Mouse (Mus musculus) heart, embryonic 13.5 days (tissue): ENCODE measurements around the gene Nudt9. TPM values are rescaled to one million over a fixed set of nuclear protein-coding genes. Genes with fewer than 3 reads are reported as not detected.

Experiments
- ATAC-seq: fragments of 200-750 bp; cut with Nextera tagmentation; 2 replicates; pipeline ENCODE4 v1.8.0; 2017; ENCODE audit warnings: moderate TSS enrichment; ENCODE audit not compliant: insufficient number of reproducible peaks, low FRiP score, low TSS enrichment; ENCODE audit errors: extremely low read depth
- H3K27ac ChIP-seq: fragments of 300-500 bp; sonication (generic); replicated peaks from 2 replicates; pipeline ENCODE4 v1.5.1; 2015; ENCODE audit warnings: moderate library complexity, mild to moderate bottlenecking, inconsistent platforms
- H3K27me3 ChIP-seq: fragments of 300-500 bp; sonication (generic); replicated peaks from 2 replicates; pipeline ENCODE4 v1.6.1; 2015; ENCODE audit warnings: mild to moderate bottlenecking, inconsistent platforms
- H3K36me3 ChIP-seq: fragments of 300-500 bp; sonication (generic); 2 replicates; pipeline ENCODE4 v1.6.1; 2015; ENCODE audit warnings: mild to moderate bottlenecking, inconsistent platforms
- H3K4me1 ChIP-seq: fragments of 300-500 bp; sonication (generic); 2 replicates; pipeline ENCODE4 v1.6.1; 2015; ENCODE audit warnings: inconsistent platforms
- H3K4me2 ChIP-seq: fragments of 300-500 bp; sonication (generic); 2 replicates; pipeline ENCODE4 v1.6.1; 2015; ENCODE audit warnings: inconsistent platforms, mild to moderate bottlenecking, moderate library complexity
- H3K4me3 ChIP-seq: fragments of 300-500 bp; sonication (generic); 2 replicates; pipeline ENCODE4 v1.5.1; 2015; ENCODE audit warnings: moderate library complexity, mild to moderate bottlenecking, inconsistent platforms
- H3K9ac ChIP-seq: fragments of 300-500 bp; sonication (generic); 2 replicates; pipeline ENCODE4 v1.6.1; 2015; ENCODE audit warnings: inconsistent platforms, mild to moderate bottlenecking, moderate library complexity
- H3K9me3 ChIP-seq: fragments of 300-500 bp; sonication (generic); 2 replicates; pipeline ENCODE4 v1.6.1; 2016; ENCODE audit warnings: inconsistent platforms
- WGBS: fragments of 180-500 bp; shearing (Covaris S2); methylation state at CpG from one replicate; pipeline ENCODE4 v1.1.7; 2015; ENCODE audit warnings: mixed read lengths; 5-methylcytosine and 5-hydroxymethylcytosine counted together
- polyA plus RNA-seq: library from polyadenylated mRNA; unstranded; fragments of >200 nt; fragmentation: Nextera tagmentation; extraction: Ambion mirVana; gene quantifications from 2 replicates; pipeline ENCODE4 v1.2.1, GENCODE M21; 2015

Gene Nudt9
- polyA plus RNA-seq: 53.7 and 55.6 TPM in 2 replicates

DNA sequence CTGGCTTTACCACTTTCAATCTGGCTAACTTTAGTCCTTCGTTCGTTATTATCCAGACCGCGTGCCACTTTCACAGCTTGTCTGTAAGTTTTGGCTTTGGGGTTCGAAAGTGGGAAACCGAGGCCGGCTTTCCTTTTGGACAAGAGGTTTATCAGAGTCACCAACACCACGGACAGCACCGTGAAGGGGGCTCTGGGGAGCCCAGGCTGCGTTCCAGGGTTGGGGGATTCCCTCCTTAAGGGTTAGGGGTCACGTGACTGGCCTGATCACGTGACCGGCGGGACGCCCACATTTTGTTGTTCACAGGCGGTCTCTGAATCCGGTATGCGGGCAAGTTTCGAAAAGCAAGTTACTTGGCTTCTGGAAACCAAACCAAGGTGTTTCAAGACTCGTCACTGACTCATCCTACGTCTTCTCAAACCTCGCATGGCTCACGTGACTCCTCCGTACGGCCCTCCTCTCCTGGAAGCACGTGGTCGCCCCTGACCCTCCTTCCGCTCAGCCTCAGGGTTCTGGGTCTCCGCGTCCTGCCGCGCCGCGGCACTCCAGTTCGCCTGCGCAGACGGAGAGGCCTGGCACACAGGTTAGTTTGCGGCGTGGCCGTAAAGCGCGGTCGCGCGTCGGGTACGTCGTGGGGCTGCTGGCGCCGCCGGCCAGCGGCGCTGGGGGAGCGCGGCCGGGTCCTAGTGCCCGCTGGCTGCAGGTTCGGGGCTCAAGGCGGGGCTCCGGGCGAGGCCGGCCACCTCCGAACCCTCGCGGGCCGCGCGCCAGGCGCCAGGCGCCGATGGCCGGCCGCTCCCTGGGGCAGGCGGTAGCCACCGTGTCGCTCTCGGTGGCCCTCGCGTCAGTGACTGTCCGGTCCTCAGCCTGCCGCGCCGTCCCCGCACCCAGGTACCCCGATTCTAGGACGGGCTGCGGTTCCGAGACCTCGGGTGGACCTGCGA lies at the start of gene Nudt9:
Gene Nudt9, plus strand, starts transcription at position 51 of the 944 bp plus-strand sequence.
- 5% methylated on average over 72 of the region's 90 CpGs for WGBS
- no peaks in the 10 kb centered on the region for H3K27me3 ChIP-seq
- H3K36me3 ChIP-seq: peaks cover 16% of the 10 kb centered on the region
- H3K27ac ChIP-seq: peak within 1 kb of the TSS; percentile 88
- peak within 1 kb of the TSS; percentile 96 for H3K9ac ChIP-seq
- peak; percentile 93 for ATAC-seq
- H3K4me1 ChIP-seq: peaks cover 37% of the 10 kb centered on the region
- no peaks in the 10 kb centered on the region for H3K9me3 ChIP-seq
- peak within 1 kb of the TSS; percentile 88 for H3K4me2 ChIP-seq
- H3K4me3 ChIP-seq: peak within 1 kb of the TSS; percentile 94

DNA sequence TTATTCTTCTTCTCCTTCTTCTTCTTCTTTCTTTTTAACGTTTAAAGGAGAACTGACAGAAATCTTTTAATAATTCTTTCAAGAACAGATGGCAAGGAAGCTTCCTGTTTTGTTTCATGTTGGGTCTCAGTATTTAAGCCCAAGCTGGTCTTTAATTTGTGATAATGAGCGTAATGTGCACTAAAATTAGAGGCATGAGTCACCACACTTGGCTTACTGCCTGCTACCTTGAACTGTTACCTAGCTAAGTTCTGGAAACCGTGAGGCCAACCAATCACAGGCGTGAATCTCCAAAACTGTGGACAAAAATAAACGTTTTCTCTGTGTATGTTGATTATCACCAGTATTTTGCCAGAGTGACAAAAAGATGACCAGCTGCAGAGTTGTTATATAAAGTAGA lies 47.4 kb upstream of the Nudt9 start:
- H3K27me3 ChIP-seq: no peaks in the 10 kb centered on the region
- H3K9ac ChIP-seq: no peak overlapping the region
- H3K4me3 ChIP-seq: no peak overlapping the region
- no peaks in the 10 kb centered on the region for H3K9me3 ChIP-seq
- peaks cover 20% of the 10 kb centered on the region for H3K36me3 ChIP-seq
- H3K27ac ChIP-seq: peak overlapping the region; percentile 58
- H3K4me1 ChIP-seq: 0 out of 2 replicates have a peak, but pooled peaks cover 11% of the 10 kb centered on the region
- no peak for ATAC-seq
- 43% methylated on average over 5 of the region's 5 CpGs for WGBS
- H3K4me2 ChIP-seq: no peak overlapping the region

- no peak overlapping the region for H3K27ac ChIP-seq
- H3K9me3 ChIP-seq: no peaks in the 10 kb centered on the region
- no peak overlapping the region for H3K9ac ChIP-seq
- H3K4me2 ChIP-seq: no peak overlapping the region
- WGBS: 2% methylated on average over 5 of the region's 5 CpGs
- H3K4me1 ChIP-seq: 0 out of 2 replicates have a peak, but pooled peaks cover 11% of the 10 kb centered on the region
- ATAC-seq: no peak
- no peak overlapping the region for H3K4me3 ChIP-seq
- peaks cover 25% of the 10 kb centered on the region for H3K36me3 ChIP-seq
- H3K27me3 ChIP-seq: no peaks in the 10 kb centered on the region
Observed at GRCm38 (mm10) chr5:103999738-104000137, 46.4 kb upstream of the Nudt9 start.

GRCm38 (mm10) chr5:104002549-104003255 lies 43.4 kb upstream of the Nudt9 start:
- WGBS: 40% methylated on average over 18 of the region's 18 CpGs
- no peaks in the 10 kb centered on the region for H3K27me3 ChIP-seq
- H3K4me3 ChIP-seq: no peak overlapping the region
- peaks cover 48% of the 10 kb centered on the region for H3K36me3 ChIP-seq
- H3K27ac ChIP-seq: no peak overlapping the region
- ATAC-seq: no peak
- H3K4me2 ChIP-seq: no peak overlapping the region
- H3K4me1 ChIP-seq: 0 out of 2 replicates have a peak, but pooled peaks cover 11% of the 10 kb centered on the region
- no peak overlapping the region for H3K9ac ChIP-seq
- no peaks in the 10 kb centered on the region for H3K9me3 ChIP-seq

- Histone ChIP-seq H3K9me3 (no peaks in the 10 kb centered on the region), H3K4me1 (0 out of 2 replicates have a peak, but pooled peaks cover 11% of the 10 kb centered on the region), H3K4me2 (no peak overlapping the region), H3K27ac (no peak overlapping the region), H3K36me3 (peaks cover 54% of the 10 kb centered on the region), H3K4me3 (no peak overlapping the region), H3K9ac (no peak overlapping the region), H3K27me3 (no peaks in the 10 kb centered on the region)
- 47% methylated on average over 15 of the region's 15 CpGs for WGBS
- no peak for ATAC-seq
Observed at GRCm38 (mm10) chr5:104003256-104003931, 42.7 kb upstream of the Nudt9 start.

DNA sequence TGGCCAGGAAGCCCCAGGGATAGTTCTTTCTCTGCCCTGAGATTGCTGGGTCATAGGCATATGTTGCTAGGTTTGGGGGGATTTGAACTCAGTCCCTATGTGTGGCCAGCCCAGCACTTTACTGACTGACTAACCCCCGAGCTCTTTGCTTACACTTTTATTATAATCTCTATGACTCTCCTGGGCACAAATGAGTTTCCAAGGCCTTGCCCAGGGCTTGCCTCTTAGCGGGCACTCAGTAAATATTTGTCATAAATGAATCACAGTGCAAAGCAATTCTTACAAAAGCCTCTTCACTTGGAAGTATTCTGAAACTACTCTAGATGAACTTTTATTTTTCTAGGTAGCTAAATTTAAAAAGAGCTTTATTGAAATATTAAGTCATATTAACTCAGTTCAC lies 42.2 kb upstream of the Nudt9 start:
- Histone ChIP-seq H3K4me3 (no peak overlapping the region), H3K27me3 (no peaks in the 10 kb centered on the region), H3K27ac (no peak overlapping the region), H3K4me1 (0 out of 2 replicates have a peak, but pooled peaks cover 7% of the 10 kb centered on the region), H3K4me2 (no peak overlapping the region), H3K36me3 (peaks cover 58% of the 10 kb centered on the region), H3K9me3 (no peaks in the 10 kb centered on the region), H3K9ac (no peak overlapping the region)
- ATAC-seq: no peak
- WGBS: 74% methylated on average over 2 of the region's 2 CpGs

GRCm38 (mm10) chr5:104006811-104007210 lies 39.3 kb upstream of the Nudt9 start:
- Histone ChIP-seq H3K4me3 (no peak overlapping the region), H3K4me1 (0 out of 2 replicates have a peak, but pooled peaks cover 2% of the 10 kb centered on the region), H3K27ac (no peak overlapping the region), H3K36me3 (peaks cover 60% of the 10 kb centered on the region), H3K9ac (no peak overlapping the region), H3K27me3 (no peaks in the 10 kb centered on the region), H3K4me2 (no peak overlapping the region), H3K9me3 (no peaks in the 10 kb centered on the region)
- 65% methylated on average over 3 of the region's 3 CpGs for WGBS
- no peak for ATAC-seq

DNA sequence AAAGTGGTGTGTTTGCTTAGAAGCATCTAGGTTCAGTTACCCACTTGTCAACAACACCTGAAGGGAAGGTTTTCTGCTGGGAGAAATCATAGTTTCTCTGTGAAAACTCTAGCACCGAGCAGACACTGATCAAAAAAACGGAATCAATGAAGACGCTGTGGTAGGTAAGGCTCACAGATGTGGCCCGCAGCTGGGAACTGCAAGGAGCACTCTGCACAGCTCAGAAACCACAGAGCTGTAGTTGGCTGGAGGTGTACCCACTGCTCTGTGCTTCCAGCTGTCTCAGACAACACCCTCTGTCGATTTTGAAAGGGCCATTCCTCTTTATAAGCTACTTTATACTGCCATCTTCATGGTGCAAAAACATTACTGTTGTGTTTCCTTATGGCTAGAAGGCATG lies 38.3 kb upstream of the Nudt9 start:
- no peak for ATAC-seq
- H3K4me1 ChIP-seq: 0 out of 2 replicates have a peak, but pooled peaks cover 3% of the 10 kb centered on the region
- H3K36me3 ChIP-seq: peaks cover 53% of the 10 kb centered on the region
- H3K4me3 ChIP-seq: no peak overlapping the region
- H3K4me2 ChIP-seq: no peak overlapping the region
- 65% methylated on average over 5 of the region's 5 CpGs for WGBS
- H3K27ac ChIP-seq: no peak overlapping the region
- H3K27me3 ChIP-seq: no peaks in the 10 kb centered on the region
- H3K9ac ChIP-seq: no peak overlapping the region
- H3K9me3 ChIP-seq: no peaks in the 10 kb centered on the region

GRCm38 (mm10) chr5:104009421-104009820 lies 36.7 kb upstream of the Nudt9 start:
- Histone ChIP-seq H3K4me3 (no peak overlapping the region), H3K36me3 (peaks cover 43% of the 10 kb centered on the region), H3K9me3 (no peaks in the 10 kb centered on the region), H3K27me3 (no peaks in the 10 kb centered on the region), H3K27ac (no peak overlapping the region), H3K4me1 (0 out of 2 replicates have a peak, but pooled peaks cover 3% of the 10 kb centered on the region), H3K4me2 (no peak overlapping the region), H3K9ac (no peak overlapping the region)
- ATAC-seq: no peak
- 85% methylated on average over 3 of the region's 3 CpGs for WGBS

DNA sequence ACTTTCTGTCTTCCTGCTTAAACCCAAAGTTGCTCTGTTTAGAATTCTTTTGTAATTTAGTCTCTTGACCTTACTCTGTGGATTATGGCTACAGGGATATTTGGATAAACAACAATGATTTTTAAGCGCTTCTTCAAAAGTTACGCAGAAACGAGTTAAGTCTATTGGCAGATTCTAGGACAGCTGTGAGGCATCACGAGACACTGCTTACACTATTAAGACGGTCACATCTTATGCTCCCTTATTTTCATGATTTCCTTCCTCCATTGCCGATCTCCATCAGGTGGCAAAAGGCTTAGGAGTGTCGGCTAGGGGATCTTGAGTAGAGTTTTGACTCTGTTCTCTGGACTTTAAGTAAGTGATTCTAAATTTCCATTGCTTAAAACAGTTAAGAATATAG lies 35.8 kb upstream of the Nudt9 start:
- ATAC-seq: no peak

GRCm38 (mm10) chr5:104011419-104011818 lies 34.7 kb upstream of the Nudt9 start:
- no peak for ATAC-seq
- H3K4me1 ChIP-seq: 0 out of 2 replicates have a peak, but pooled peaks cover 3% of the 10 kb centered on the region
- H3K9ac ChIP-seq: no peak overlapping the region
- peak overlapping the region; percentile 34 for H3K27ac ChIP-seq
- no peaks in the 10 kb centered on the region for H3K27me3 ChIP-seq
- no peak overlapping the region for H3K4me2 ChIP-seq
- H3K9me3 ChIP-seq: no peaks in the 10 kb centered on the region
- H3K36me3 ChIP-seq: peaks cover 42% of the 10 kb centered on the region
- H3K4me3 ChIP-seq: no peak overlapping the region

More for the DNA sequence above, 35.8 kb upstream of the Nudt9 start:
- Histone ChIP-seq H3K4me2 (no peak overlapping the region), H3K27ac (no peak overlapping the region), H3K9me3 (no peaks in the 10 kb centered on the region), H3K4me3 (no peak overlapping the region), H3K4me1 (0 out of 2 replicates have a peak, but pooled peaks cover 3% of the 10 kb centered on the region), H3K9ac (no peak overlapping the region), H3K27me3 (no peaks in the 10 kb centered on the region), H3K36me3 (peaks cover 38% of the 10 kb centered on the region)
- WGBS: 82% methylated on average over 7 of the region's 7 CpGs
